Mouse (Mus musculus) lung, embryonic 16.5 days (tissue): ENCODE results near the gene Ubn1. TPM values are rescaled to one million over a fixed set of nuclear protein-coding genes. Genes with fewer than 3 reads are reported as not detected.

Source experiments
- ATAC-seq: fragments of 200-750 bp; cut with Nextera tagmentation; 2 replicates; pipeline ENCODE4 v1.8.0; 2017; ENCODE audit warnings: low read depth, mild to moderate bottlenecking, moderate library complexity
- H3K27ac ChIP-seq: fragments of 300-500 bp; sonication (generic); 2 replicates; pipeline ENCODE4 v1.5.1; 2014; ENCODE audit warnings: mild to moderate bottlenecking, control low read depth, low read length
- H3K27me3 ChIP-seq: fragments of 300-500 bp; sonication (generic); 2 replicates; pipeline ENCODE4 v1.6.1; 2014; ENCODE audit warnings: low read depth, low read length, mixed read lengths; ENCODE audit not compliant: control insufficient read depth, insufficient read depth
- H3K36me3 ChIP-seq: fragments of 300-500 bp; sonication (generic); 2 replicates; pipeline ENCODE4 v1.6.1; 2014; ENCODE audit warnings: low read length; ENCODE audit not compliant: control insufficient read depth, insufficient read depth
- H3K4me1 ChIP-seq: fragments of 300-500 bp; sonication (generic); replicated peaks from 2 replicates; pipeline ENCODE4 v1.6.1; 2014; ENCODE audit warnings: low read length, mixed read lengths; ENCODE audit not compliant: control insufficient read depth, insufficient read depth
- H3K4me2 ChIP-seq: fragments of 300-500 bp; sonication (generic); 2 replicates; pipeline ENCODE4 v1.6.1; 2014; ENCODE audit warnings: low read depth, low read length, control low read depth
- H3K4me3 ChIP-seq: fragments of 300-500 bp; sonication (generic); 2 replicates; pipeline ENCODE4 v1.5.1; 2014; ENCODE audit warnings: mild to moderate bottlenecking, low read length, control low read depth
- H3K9ac ChIP-seq: fragments of 300-500 bp; sonication (generic); 2 replicates; pipeline ENCODE4 v1.6.1; 2014; ENCODE audit warnings: low read length, control low read depth
- H3K9me3 ChIP-seq: fragments of 300-500 bp; sonication (generic); 2 replicates; pipeline ENCODE4 v1.6.1; 2016; ENCODE audit warnings: low read length; ENCODE audit not compliant: control insufficient read depth
- WGBS: fragments of 180-500 bp; shearing (Covaris S2); extraction: QIAGEN DNeasy Blood & Tissue Kit; methylation state at CpG from one replicate; pipeline ENCODE4 v1.1.7; 2014; 5-methylcytosine and 5-hydroxymethylcytosine counted together
- polyA plus RNA-seq: library from polyadenylated mRNA; unstranded; fragments of >200 nt; fragmentation: Nextera tagmentation; extraction: Ambion mirVana; gene quantifications from 2 replicates; pipeline ENCODE4 v1.2.1, GENCODE M21; 2015

Gene Ubn1
- polyA plus RNA-seq, 1 experiment from 2014 or later: 17.9 TPM

GRCm38 (mm10) chr16:5123476-5123875 is 73.6 kb downstream of the Ubn1 start:
- 0 out of 2 replicates have a peak, but pooled peaks cover 3% of the 10 kb centered on the region for H3K9me3 ChIP-seq
- H3K4me3 ChIP-seq: no peak overlapping the region
- no peaks in the 10 kb centered on the region; the same call in 1 of the 2 replicates for H3K27me3 ChIP-seq
- no peak overlapping the region for H3K9ac ChIP-seq
- no peak overlapping the region for H3K4me2 ChIP-seq
- WGBS: 46% methylated on average over 6 of the region's 6 CpGs
- H3K36me3 ChIP-seq: no peaks in the 10 kb centered on the region
- no peaks in the 10 kb centered on the region for H3K4me1 ChIP-seq
- ATAC-seq: no peak
- H3K27ac ChIP-seq: no peak overlapping the region

GRCm38 (mm10) chr16:5130196-5130595 is 80.3 kb downstream of the Ubn1 start:
- Histone ChIP-seq H3K36me3 (no peaks in the 10 kb centered on the region), H3K4me3 (no peak overlapping the region), H3K4me1 (peaks cover 25% of the 10 kb centered on the region), H3K9ac (no peak overlapping the region), H3K9me3 (no peaks in the 10 kb centered on the region), H3K27ac (no peak overlapping the region), H3K4me2 (0 out of 2 replicates have a peak overlapping the region, but pooled peaks have one; percentile 56), H3K27me3 (peaks cover 23% of the 10 kb centered on the region)
- 55% methylated on average over 2 of the region's 2 CpGs for WGBS
- no peak for ATAC-seq

GRCm38 (mm10) chr16:5130766-5131165 is 80.9 kb downstream of the Ubn1 start:
- Histone ChIP-seq H3K4me2 (peak overlapping the region; percentile 56), H3K9me3 (no peaks in the 10 kb centered on the region), H3K36me3 (no peaks in the 10 kb centered on the region), H3K27me3 (peaks cover 23% of the 10 kb centered on the region), H3K9ac (0 out of 2 replicates have a peak overlapping the region, but pooled peaks have one; percentile 21), H3K27ac (peak overlapping the region; percentile 34; the same call in 1 of the 2 replicates), H3K4me3 (peak overlapping the region; percentile 55), H3K4me1 (peaks cover 28% of the 10 kb centered on the region)
- ATAC-seq: peak; percentile 93
- 4% methylated on average over 4 of the region's 4 CpGs for WGBS

GRCm38 (mm10) chr16:5131251-5131922 is 81.5 kb downstream of the Ubn1 start:
- Histone ChIP-seq H3K9me3 (no peaks in the 10 kb centered on the region), H3K36me3 (no peaks in the 10 kb centered on the region), H3K4me3 (peak overlapping the region; percentile 55), H3K4me1 (peaks cover 34% of the 10 kb centered on the region), H3K27ac (peak overlapping the region; percentile 34; the same call in 1 of the 2 replicates), H3K9ac (peak overlapping the region; percentile 65), H3K27me3 (peaks cover 23% of the 10 kb centered on the region), H3K4me2 (peak overlapping the region; percentile 56)
- no peak for ATAC-seq
- 2% methylated on average over 25 of the region's 25 CpGs for WGBS

GRCm38 (mm10) chr16:5132401-5132801 is 82.5 kb downstream of the Ubn1 start, which contains the start of gene Ppl:
TSS of gene Ppl (minus strand) at chr16:5132421.
- H3K9me3 ChIP-seq: no peaks in the 10 kb centered on the region
- peaks cover 34% of the 10 kb centered on the region for H3K4me1 ChIP-seq
- peak; percentile 63 for ATAC-seq
- H3K27ac ChIP-seq: peak within 1 kb of the TSS; percentile 30; the same call in 1 of the 2 replicates
- H3K36me3 ChIP-seq: no peaks in the 10 kb centered on the region
- H3K27me3 ChIP-seq: peaks cover 23% of the 10 kb centered on the region
- peak within 1 kb of the TSS; percentile 65 for H3K9ac ChIP-seq
- peak within 1 kb of the TSS; percentile 56 for H3K4me2 ChIP-seq
- WGBS: 1% methylated on average over 35 of the region's 39 CpGs
- peak within 1 kb of the TSS; percentile 55 for H3K4me3 ChIP-seq

GRCm38 (mm10) chr16:5134623-5135330 is 84.9 kb downstream of the Ubn1 start:
- Histone ChIP-seq H3K36me3 (no peaks in the 10 kb centered on the region), H3K9me3 (no peaks in the 10 kb centered on the region), H3K4me2 (no peak overlapping the region), H3K4me1 (peaks cover 34% of the 10 kb centered on the region), H3K27ac (peak overlapping the region; percentile 91), H3K27me3 (peaks cover 23% of the 10 kb centered on the region), H3K4me3 (no peak overlapping the region), H3K9ac (no peak overlapping the region)
- 46% methylated on average over 14 of the region's 14 CpGs for WGBS
- ATAC-seq: peak; percentile 6; the same call in 1 of the 2 replicates

GRCm38 (mm10) chr16:5135551-5136261 is 85.8 kb downstream of the Ubn1 start:
- ATAC-seq: peak; percentile 7; the same call in 1 of the 2 replicates
- peak overlapping the region; percentile 91 for H3K27ac ChIP-seq
- H3K36me3 ChIP-seq: no peaks in the 10 kb centered on the region
- 43% methylated on average over 8 of the region's 8 CpGs for WGBS
- H3K4me2 ChIP-seq: no peak overlapping the region
- no peaks in the 10 kb centered on the region for H3K9me3 ChIP-seq
- H3K4me3 ChIP-seq: no peak overlapping the region
- 0 out of 2 replicates have a peak overlapping the region, but pooled peaks have one; percentile 4 for H3K9ac ChIP-seq
- H3K4me1 ChIP-seq: peaks cover 29% of the 10 kb centered on the region
- H3K27me3 ChIP-seq: peaks cover 23% of the 10 kb centered on the region
